Mouse (Mus musculus) cerebellum, adult 2 months (tissue): ENCODE measurements around the gene Trappc6a.
A peak's percentile ranks its signal among the peaks of the same experiment; 100 is the strongest.

Experiments
- CTCF ChIP-seq: fragments of 200-500 bp; IDR thresholded peaks from 2 replicates; pipeline ENCODE4 v1.5.1; 2011; ENCODE audit warnings: low read depth, mild to moderate bottlenecking, control low read depth, low read length, moderate library complexity, borderline replicate concordance; ENCODE audit not compliant: insufficient read depth
- POLR2A ChIP-seq: fragments of 200-500 bp; IDR thresholded peaks from 2 replicates; pipeline ENCODE4 v1.6.1; 2011; ENCODE audit warnings: low read length, control low read depth, borderline replicate concordance; ENCODE audit not compliant: insufficient read depth

DNA sequence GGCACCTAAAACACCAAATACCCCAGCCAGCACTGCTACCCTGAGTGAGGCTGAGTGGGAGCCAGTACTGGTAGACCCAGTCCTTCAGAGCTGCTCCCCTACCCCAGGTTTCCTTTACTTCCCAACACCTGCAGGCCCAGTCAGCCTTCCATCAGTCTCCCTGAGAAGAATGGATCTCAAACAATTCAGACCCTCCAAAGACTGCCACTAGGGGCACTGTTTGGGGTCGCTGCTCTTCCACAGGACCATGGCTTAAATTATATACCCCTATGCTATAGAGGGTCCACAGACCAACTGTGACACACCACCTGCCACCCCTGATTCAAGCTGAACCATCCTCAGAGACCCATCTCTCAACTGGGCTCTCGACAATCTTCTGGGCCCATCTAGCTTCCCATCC, 50.8 kb downstream of the Trappc6a start:
- TF ChIP-seq POLR2A (no peak), CTCF (peak; percentile 38; the same call in 1 of the 2 replicates)
